11 mouse cellular contexts compared by ENCODE assay signal in genomic region chr9:102771308-102771895, GRCm38 (mm10). TPM values are rescaled to one million over a fixed set of nuclear protein-coding genes. Genes with fewer than 3 reads are reported as not detected.
DNase-seq lines count a peak whose midpoint lies in the region; ATAC-seq lines count a peak whose summit lies in the region.
"Had no signal": no experiment of that assay in that cellular context is flagged by ENCODE, and none has a peak within 500 bp of the region (broad histone marks: within the 10 kb centered on the region; RNA-seq: fewer than 3 reads in every experiment).

No protein-coding gene starts in this region.

- H3K27me3 ChIP-seq in kidney, embryonic 14.5 days (ENCODE audit: control insufficient read depth, insufficient read depth, low read length): no peaks in the 10 kb centered on the region
- H3K27me3 ChIP-seq in embryonic facial prominence, embryonic 10.5 days (replicated peaks; ENCODE audit: low read depth, poor library complexity, severe bottlenecking): no peaks in the 10 kb centered on the region
- H3K27me3 ChIP-seq: liver, embryonic 15.5 days had no signal

- H3K4me1 ChIP-seq in kidney, embryonic 14.5 days (ENCODE audit: control insufficient read depth, insufficient read depth, low read length): peaks cover 5% of the 10 kb centered on the region; the same call in 1 of the 2 replicates
- peaks cover 22% of the 10 kb centered on the region for H3K4me1 ChIP-seq in embryonic facial prominence, embryonic 10.5 days
- H3K4me1 ChIP-seq: liver, embryonic 15.5 days had no signal

- H3K27ac ChIP-seq in kidney, embryonic 14.5 days (ENCODE audit: low read depth, low read length): no peak overlapping the region
- H3K27ac ChIP-seq in embryonic facial prominence, embryonic 10.5 days (replicated peaks): peak overlapping the region; percentile 30; the same call in 1 of the 2 replicates
- H3K27ac ChIP-seq: liver, embryonic 15.5 days had no signal

- no peak overlapping the region for H3K4me3 ChIP-seq in kidney, embryonic 14.5 days (ENCODE audit: low read length)
- H3K4me3 ChIP-seq in embryonic facial prominence, embryonic 10.5 days: no peak overlapping the region
- H3K4me3 ChIP-seq: liver, embryonic 15.5 days had no signal

- WGBS in kidney, embryonic 14.5 days: 39% methylated on average over 21 of the region's 21 CpGs
- 50% methylated on average over 21 of the region's 21 CpGs for WGBS in embryonic facial prominence, embryonic 10.5 days

- 0 out of 2 replicates have a peak, but pooled peaks have one; percentile 56 for ATAC-seq in kidney, embryonic 14.5 days (ENCODE audit: low FRiP score, low TSS enrichment)

- H3K4me2 ChIP-seq in kidney, embryonic 14.5 days (replicated peaks; ENCODE audit: low read depth, low read length): no peak overlapping the region
- H3K4me2 ChIP-seq: liver, embryonic 15.5 days had no signal

- H3K9ac ChIP-seq in kidney, embryonic 14.5 days (ENCODE audit: low read depth, low read length): no peak overlapping the region
- H3K9ac ChIP-seq: liver, embryonic 15.5 days had no signal

- H3K9me3 ChIP-seq in kidney, embryonic 14.5 days (ENCODE audit: control insufficient read depth, low read length): no peaks in the 10 kb centered on the region
- H3K9me3 ChIP-seq in embryonic facial prominence, embryonic 10.5 days: no peaks in the 10 kb centered on the region
- H3K9me3 ChIP-seq: liver, embryonic 15.5 days had no signal

- no peaks in the 10 kb centered on the region for H3K36me3 ChIP-seq in kidney, embryonic 14.5 days (ENCODE audit: control insufficient read depth, insufficient read depth, low read length)
- no peaks in the 10 kb centered on the region for H3K36me3 ChIP-seq in embryonic facial prominence, embryonic 10.5 days (replicated peaks)
- H3K36me3 ChIP-seq: liver, embryonic 15.5 days had no signal

- no peak for DNase-seq in kidney, adult 9 months
- DNase-seq in embryonic facial prominence, embryonic 10.5 days (ENCODE audit: low spot score): no peak
- DNase-seq in kidney, postnatal 14 days: peak; percentile 53
- DNase-seq in mesoderm, embryonic 11.5 days (ENCODE audit: low read depth, low spot score): peak; percentile 53
- no peak for DNase-seq in gastrocnemius, postnatal 10 days
- no peak for DNase-seq in layer of hippocampus, adult 9-11 months
- DNase-seq: adrenal gland, postnatal 10 days; cerebellum, adult 8-10 months; thymus, adult 18-20 months had no signal

RNA-seq across cellular contexts. Expression of gene Amotl2, which starts 54.9 kb away (rescaled TPM):
- 20.8 and 30.1 TPM in 2 replicates for polyA plus RNA-seq in kidney, embryonic 14.5 days (2014; fragmentation: Nextera tagmentation; extraction: Ambion mirVana)
- 61.4 and 64.0 TPM in 2 replicates for polyA plus RNA-seq in embryonic facial prominence, embryonic 10.5 days (2016; fragmentation: Nextera tagmentation; extraction: Ambion mirVana)
- 10 to 100 TPM; 32.9 to 43.7 TPM for total RNA-seq in gastrocnemius, postnatal 10 days (2021)

Comparison
In these comparisons a context has a peak if more than half of its experiments do, and no peak if none do; other contexts are left out.
1. DNase-seq: peak in kidney, postnatal 14 days (single experiment) and mesoderm, embryonic 11.5 days (single experiment); none in kidney, adult 9 months (single experiment), embryonic facial prominence, embryonic 10.5 days (single experiment), gastrocnemius, postnatal 10 days (single experiment) and layer of hippocampus, adult 9-11 months (single experiment).